In the genomic region with DNA sequence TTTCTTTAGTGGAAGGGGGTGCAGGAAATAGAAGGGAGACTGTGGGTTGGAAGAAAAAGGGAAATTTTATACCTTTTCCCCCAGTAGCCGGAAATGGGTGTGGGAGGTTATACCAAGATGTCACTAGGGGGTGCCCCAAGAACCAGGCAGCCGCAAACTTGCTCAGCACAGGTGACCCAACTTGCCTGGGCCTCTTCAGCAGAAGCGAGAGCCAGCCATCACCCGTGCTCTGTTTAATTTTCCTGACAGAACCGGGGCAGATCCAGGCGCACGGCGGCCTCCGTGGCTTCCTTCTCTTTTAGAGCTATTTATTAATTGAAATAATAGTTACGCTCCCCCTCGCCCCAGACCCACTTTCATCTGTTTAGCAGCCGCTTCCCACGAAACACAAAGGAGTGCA, we compare ENCODE assay signal across 8 mouse cellular contexts.
A peak's percentile ranks its signal among the peaks of the same experiment; 100 is the strongest.
DNase-seq lines count a peak whose midpoint lies in the region; ATAC-seq and TF ChIP-seq lines count a peak whose summit lies in the region.

No protein-coding gene starts in this region.

- ATAC-seq in kidney, postnatal 0 days (replicated peaks; ENCODE audit: low FRiP score, low read depth) = no peak

- no peaks in the 10 kb centered on the region for H3K9me3 ChIP-seq in kidney, postnatal 0 days (replicated peaks; ENCODE audit: low read length)

- no peaks in the 10 kb centered on the region for H3K36me3 ChIP-seq in kidney, postnatal 0 days (ENCODE audit: insufficient read depth, low read length)

- H3K9ac ChIP-seq in kidney, postnatal 0 days (ENCODE audit: low read depth, low read length) = no peak overlapping the region

- H3K4me2 ChIP-seq in kidney, postnatal 0 days (ENCODE audit: low read length) = no peak overlapping the region

- TF ChIP-seq CTCF in kidney, postnatal 0 days (IDR thresholded peaks at IDR 0.05; ENCODE audit: low read depth) = peak; percentile 49

- no peak overlapping the region for H3K27ac ChIP-seq in kidney, postnatal 0 days

- H3K4me1 ChIP-seq in kidney, postnatal 0 days (replicated peaks; ENCODE audit: insufficient read depth, low read length) = no peaks in the 10 kb centered on the region

- WGBS in kidney, postnatal 0 days = 61% methylated on average over 13 of the region's 13 CpGs

- no peaks in the 10 kb centered on the region for H3K27me3 ChIP-seq in kidney, postnatal 0 days (ENCODE audit: insufficient read depth, low read length)

- no peak overlapping the region for H3K4me3 ChIP-seq in kidney, postnatal 0 days (replicated peaks; ENCODE audit: low read depth, low read length)

- no peak for DNase-seq in kidney, postnatal 0 days (ENCODE audit: low spot score)
- DNase-seq in kidney, adult 11 months = no peak
- DNase-seq in R1 (ENCODE audit: low read depth, low spot score) = peak; percentile 26
- peak; percentile 84 for DNase-seq in induced T-regulatory cell, adult 2 months (ENCODE audit: low read depth)
- peak; percentile 94 for DNase-seq in retina, postnatal 1 day
- DNase-seq in right cerebral cortex, adult 18-20 months = no peak
- no peak for DNase-seq in gastrocnemius, postnatal 10 days
- DNase-seq in liver = no peak

Comparison
In these comparisons a context has a peak if more than half of its experiments do, and no peak if none do; other contexts are left out.
1. DNase-seq: peak in R1 (single experiment), induced T-regulatory cell, adult 2 months (single experiment) and retina, postnatal 1 day (single experiment); none in kidney, postnatal 0 days (single experiment), kidney, adult 11 months (single experiment), right cerebral cortex, adult 18-20 months (single experiment), gastrocnemius, postnatal 10 days (single experiment) and liver (single experiment).